Mouse (Mus musculus) gastrocnemius, postnatal 25 days (tissue): ENCODE measurements at regions not wholly inside any gene's neighbourhood (a gene's known extent, or its start where the extent isn't known, plus 50 kb on each side); places are given as distances from the start of the nearest gene placed in this dataset.

Source experiments
- DNase-seq: peaks from one replicate; pipeline ENCODE4 v3.0.0; 2022

- DNase-seq, result no peak
Observed at GRCm38 (mm10) chr1:94582526-94582925, 530.2 kb upstream of the Pdcd1 start.

- no peak for DNase-seq
Observed at GRCm38 (mm10) chr1:94581650-94582405, 529.5 kb upstream of the Pdcd1 start.

- DNase-seq, result no peak
Observed at GRCm38 (mm10) chr1:94532773-94533541, 480.6 kb upstream of the Pdcd1 start.

- no peak for DNase-seq
Observed at GRCm38 (mm10) chr1:94504080-94504520, 451.7 kb upstream of the Pdcd1 start.

GRCm38 (mm10) chr1:94503379-94504079 lies 451.2 kb upstream of the Pdcd1 start:
- DNase-seq, result no peak

GRCm38 (mm10) chr1:94502066-94502861 lies 449.9 kb upstream of the Pdcd1 start:
- DNase-seq, result no peak

GRCm38 (mm10) chr1:94496992-94497391 lies 444.6 kb upstream of the Pdcd1 start:
- no peak for DNase-seq

GRCm38 (mm10) chr1:94496341-94496740 lies 444.0 kb upstream of the Pdcd1 start:
- DNase-seq, result no peak

GRCm38 (mm10) chr1:94487062-94487461 lies 434.7 kb upstream of the Pdcd1 start:
- DNase-seq, result no peak

GRCm38 (mm10) chr1:94469834-94470233 lies 417.5 kb upstream of the Pdcd1 start:
- DNase-seq, result peak; percentile 52

GRCm38 (mm10) chr1:94423731-94424130 lies 371.4 kb upstream of the Pdcd1 start:
- DNase-seq, result no peak

GRCm38 (mm10) chr1:94413043-94413442 lies 360.7 kb upstream of the Pdcd1 start:
- DNase-seq, result no peak

- DNase-seq, result no peak
Observed at GRCm38 (mm10) chr1:94366606-94367005, 314.3 kb upstream of the Pdcd1 start.

GRCm38 (mm10) chr1:94356996-94357395 lies 304.6 kb upstream of the Pdcd1 start:
- DNase-seq, result no peak

GRCm38 (mm10) chr1:94355873-94356272 lies 303.5 kb upstream of the Pdcd1 start:
- DNase-seq, result no peak

GRCm38 (mm10) chr1:94342576-94342975 lies 290.2 kb upstream of the Pdcd1 start:
- no peak for DNase-seq

GRCm38 (mm10) chr1:94341237-94341636 lies 288.9 kb upstream of the Pdcd1 start:
- DNase-seq, result no peak

GRCm38 (mm10) chr1:94318029-94318428 lies 265.7 kb upstream of the Pdcd1 start:
- no peak for DNase-seq

GRCm38 (mm10) chr1:94298395-94298794 lies 246.0 kb upstream of the Pdcd1 start:
- DNase-seq, result no peak

- DNase-seq, result no peak
Observed at GRCm38 (mm10) chr1:94272569-94272968, 220.2 kb upstream of the Pdcd1 start.

- DNase-seq, result no peak
Observed at GRCm38 (mm10) chr1:94263313-94263712, 211.0 kb upstream of the Pdcd1 start.

- DNase-seq, result no peak
Observed at GRCm38 (mm10) chr1:94235426-94235825, 183.1 kb upstream of the Pdcd1 start.
